Mouse (Mus musculus) erythroblast, adult 5-6 weeks (primary cell): ENCODE measurements around the gene Mctp2. TPM values are rescaled to one million over a fixed set of nuclear protein-coding genes. Genes with fewer than 3 reads are reported as not detected.

Source experiments
- ATAC-seq: replicated peaks from 2 replicates; pipeline ENCODE4 v1.8.0; 2016; ENCODE audit warnings: moderate number of reproducible peaks, mild to moderate bottlenecking, moderate TSS enrichment, inconsistent platforms; ENCODE audit not compliant: poor library complexity, low FRiP score, severe bottlenecking
- total RNA-seq, 2 experiments: library from RNA; stranded (forward) in 1 of 2; stranded (reverse) in 1 of 2; fragments of 150-400 nt in 1 of 2; fragments of 200-764, 138-1000 nt in 1 of 2; gene quantifications; 2 replicates each; pipeline versions ENCODE4 v1.2.3 to v1.2.4; 2015 to 2017; ENCODE audit warnings: low replicate concordance in 2 of 2

Gene Mctp2
- total RNA-seq, 2 experiments from 2014 or later: 3.2 to 5.6 TPM

- no peak for ATAC-seq
Measured at GRCm38 (mm10) chr7:72195709-72196108, 110.7 kb downstream of the Mctp2 start.

GRCm38 (mm10) chr7:72193304-72193703 is 113.1 kb downstream of the Mctp2 start:
- no peak for ATAC-seq

DNA sequence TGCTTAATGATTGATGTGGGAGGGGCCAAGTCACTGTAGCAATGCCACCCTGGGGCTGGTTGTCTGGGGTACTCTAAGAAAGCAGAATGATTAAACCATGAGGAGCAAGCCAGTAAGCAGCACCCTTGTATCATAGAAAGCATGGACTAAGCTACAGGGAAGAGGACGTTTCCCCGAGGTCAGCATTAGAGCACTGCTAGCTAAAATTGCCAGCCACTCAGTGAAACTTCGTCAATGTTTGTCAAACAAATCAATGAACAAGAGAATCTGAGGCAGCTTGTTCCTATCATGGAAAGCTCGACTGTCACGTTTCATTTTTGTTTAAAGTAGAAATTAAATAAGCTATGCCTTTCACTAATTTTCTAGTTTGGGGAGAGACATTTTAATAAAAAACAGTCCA is 124.8 kb downstream of the Mctp2 start:
- ATAC-seq: no peak

GRCm38 (mm10) chr7:72169320-72169719 is 137.1 kb downstream of the Mctp2 start:
- no peak for ATAC-seq

GRCm38 (mm10) chr7:72165726-72166701 is 140.4 kb downstream of the Mctp2 start:
- ATAC-seq: no peak

- ATAC-seq: no peak
Measured at GRCm38 (mm10) chr7:72162256-72162655, 144.2 kb downstream of the Mctp2 start.

DNA sequence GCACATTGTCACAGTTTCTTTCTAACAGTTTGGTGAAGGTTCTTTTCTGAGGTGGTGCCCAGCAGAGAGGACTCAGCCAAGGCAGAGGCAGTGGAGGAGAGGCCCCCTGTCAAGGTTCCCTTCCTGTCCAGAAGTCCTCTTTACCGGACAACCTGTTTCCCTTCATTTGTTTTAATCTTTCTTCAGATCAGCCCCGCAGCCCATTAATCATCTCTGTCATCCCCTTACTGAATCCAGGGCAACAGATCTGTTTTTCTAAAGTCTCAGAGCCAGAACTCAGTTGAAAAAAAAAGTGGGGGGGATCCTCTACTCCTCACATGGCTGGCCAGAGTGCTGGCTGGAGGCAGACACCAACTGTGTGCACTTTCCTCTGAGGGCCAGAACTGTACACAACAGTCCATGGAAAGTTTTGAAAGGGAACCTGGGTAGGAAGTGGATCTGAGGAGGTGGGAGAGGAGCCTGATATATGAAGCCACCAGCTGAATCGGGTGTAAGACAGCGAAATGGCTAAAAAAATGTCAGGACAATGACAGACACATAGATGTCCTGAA is 146.8 kb downstream of the Mctp2 start:
- ATAC-seq: no peak

- no peak for ATAC-seq
Measured at GRCm38 (mm10) chr7:72150799-72151708, 155.4 kb downstream of the Mctp2 start.

DNA sequence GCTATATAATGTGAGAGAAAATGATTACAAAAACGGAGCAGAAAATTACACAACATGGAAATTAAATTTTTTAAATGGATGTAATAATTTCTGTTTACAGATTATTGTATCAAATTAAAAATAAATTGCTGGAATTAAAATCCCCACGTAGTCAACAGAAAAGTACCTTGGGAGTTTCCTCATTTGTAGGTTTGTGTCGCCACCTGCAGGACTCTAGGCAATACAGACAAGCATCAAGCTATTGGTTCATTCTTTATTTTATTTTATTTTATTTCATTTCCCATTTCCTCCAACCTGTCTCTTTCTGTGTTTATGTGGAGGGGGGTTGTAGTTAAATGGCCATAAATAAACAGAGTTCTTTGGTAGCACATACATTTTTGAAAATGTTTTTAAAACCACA is 157.3 kb downstream of the Mctp2 start:
- ATAC-seq: no peak

- no peak for ATAC-seq
Measured at GRCm38 (mm10) chr7:72146849-72147248, 159.6 kb downstream of the Mctp2 start.

DNA sequence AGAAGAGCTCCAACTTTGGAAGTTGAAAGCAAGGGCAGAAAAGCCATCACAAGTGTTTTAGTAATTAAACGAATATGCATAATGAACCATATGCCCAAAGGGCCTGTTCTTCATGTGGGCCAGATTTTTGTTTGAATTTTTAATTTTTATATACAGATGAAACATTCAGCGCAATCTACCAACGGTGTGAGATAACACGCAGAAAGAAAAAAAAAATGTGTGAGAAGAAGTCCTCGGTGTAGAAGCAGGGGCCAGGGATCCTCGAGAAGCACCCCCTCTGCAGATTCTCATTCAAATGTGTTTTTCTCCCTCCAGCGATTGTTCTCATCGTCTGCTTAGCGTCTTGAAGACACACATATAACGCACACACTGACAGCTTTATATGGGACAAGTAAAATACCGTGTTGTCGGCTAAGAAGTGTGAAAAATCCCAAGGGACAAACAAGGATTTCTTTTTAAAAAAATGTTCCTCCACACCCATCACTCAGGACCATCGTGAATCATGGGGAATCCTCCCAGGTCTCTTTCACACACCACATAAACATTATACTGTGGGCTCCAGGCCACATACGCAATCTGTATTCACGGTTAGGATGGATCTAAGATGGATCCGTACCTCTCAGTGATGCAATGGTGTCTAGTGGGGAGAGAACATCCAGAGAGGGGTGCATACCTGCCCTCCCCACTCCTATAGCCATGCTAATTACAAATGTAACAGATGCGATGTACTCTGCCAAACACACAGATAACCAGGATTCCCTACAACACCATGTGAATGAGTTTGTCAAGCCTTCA is 160.5 kb downstream of the Mctp2 start:
- no peak for ATAC-seq

DNA sequence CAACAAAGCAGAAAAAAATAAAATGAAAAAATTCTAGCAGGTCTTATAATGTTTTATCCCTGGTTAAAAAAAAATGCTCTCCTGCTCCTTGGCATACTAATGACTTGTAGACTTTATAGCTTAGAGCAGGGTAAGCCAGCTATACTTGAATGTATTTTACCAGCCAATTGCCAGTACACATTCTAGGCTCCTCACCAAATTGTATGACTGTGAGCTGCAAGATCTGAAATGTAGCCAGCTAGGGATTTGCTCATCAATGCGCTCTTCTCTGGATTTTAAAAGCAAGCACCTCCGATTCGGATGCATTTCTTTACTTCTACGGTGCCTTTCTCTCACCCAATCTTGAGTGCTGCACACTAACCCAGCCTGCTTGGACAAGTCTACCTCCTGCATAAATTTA is 167.7 kb downstream of the Mctp2 start:
- no peak for ATAC-seq

- no peak for ATAC-seq
Measured at GRCm38 (mm10) chr7:72120986-72121385, 185.4 kb downstream of the Mctp2 start.

- ATAC-seq: no peak
Measured at GRCm38 (mm10) chr7:72119713-72120112, 186.7 kb downstream of the Mctp2 start.

DNA sequence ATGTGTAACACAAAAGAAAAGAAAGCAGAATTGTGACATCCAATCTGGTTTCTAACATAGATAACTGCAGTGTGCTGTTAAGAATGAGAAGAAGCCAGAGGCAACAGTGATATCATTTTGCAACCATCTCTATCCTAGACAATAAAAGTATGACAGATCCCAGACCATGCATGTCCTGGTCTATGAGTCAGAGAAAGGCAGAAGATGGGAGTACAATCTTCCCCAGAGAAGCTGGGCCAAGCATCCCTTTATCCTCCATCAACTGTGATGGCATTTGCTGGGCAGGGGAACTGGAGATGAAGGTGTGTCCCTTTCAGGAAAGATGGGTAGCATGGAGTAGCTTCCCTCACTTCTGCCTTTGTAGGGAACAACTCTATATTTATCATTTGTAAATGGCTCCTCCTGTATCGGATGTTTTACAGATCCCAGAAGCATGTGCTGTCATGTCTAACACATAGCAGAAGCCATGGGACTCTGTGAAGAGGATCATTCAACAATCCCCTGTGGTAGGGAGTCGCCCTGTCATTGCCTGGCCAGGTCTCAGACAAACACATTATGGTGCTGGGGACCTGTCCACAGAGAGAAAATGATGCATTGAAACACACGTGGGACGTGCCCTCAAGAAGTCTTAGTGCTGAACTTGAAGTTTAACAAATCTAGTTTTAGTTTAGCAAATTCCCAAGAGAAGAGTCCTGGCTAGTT is 188.9 kb downstream of the Mctp2 start:
- no peak for ATAC-seq

- no peak for ATAC-seq
Measured at GRCm38 (mm10) chr7:72115073-72115472, 191.3 kb downstream of the Mctp2 start.

- ATAC-seq: no peak
Measured at GRCm38 (mm10) chr7:72110578-72110977, 195.8 kb downstream of the Mctp2 start.

DNA sequence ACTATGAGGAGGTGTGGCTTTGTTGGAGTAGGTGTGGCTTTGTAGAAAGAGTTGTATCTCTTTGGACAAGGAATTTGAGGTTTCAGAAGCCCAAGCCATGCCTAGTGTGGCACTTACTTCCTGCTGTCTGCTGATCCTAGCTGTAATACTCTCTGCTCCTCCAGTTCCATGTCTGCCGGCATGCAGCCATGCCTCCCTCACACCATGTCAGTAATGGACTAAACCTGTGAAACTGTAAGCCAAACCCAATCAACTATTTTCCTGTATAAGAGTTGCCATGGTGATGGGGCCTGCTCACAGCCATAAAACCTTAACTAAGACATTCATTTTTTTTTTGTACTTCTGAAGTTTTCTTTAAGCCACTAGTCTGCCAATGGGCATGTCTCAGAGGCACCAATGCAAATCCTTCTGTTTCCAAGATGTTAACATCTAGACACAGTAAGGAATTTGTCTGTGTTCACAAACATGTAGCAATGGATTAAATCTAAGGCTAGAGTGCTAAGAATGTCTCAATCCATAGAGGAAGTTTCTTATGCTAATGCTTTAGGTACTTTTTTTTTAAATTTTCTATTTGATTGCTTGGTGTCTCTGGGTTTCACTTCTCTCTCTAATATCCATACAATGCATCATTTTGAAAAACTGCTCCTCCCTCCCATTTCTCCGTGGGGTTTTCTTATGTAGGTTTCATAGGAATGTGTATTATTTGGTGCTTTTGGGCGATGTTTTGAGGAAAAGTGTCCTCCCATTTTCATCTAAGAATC is 197.6 kb downstream of the Mctp2 start:
- no peak for ATAC-seq
